Mouse (Mus musculus) intestine, embryonic 15.5 days (tissue): ENCODE results near the gene Smim8. TPM values are rescaled to one million over a fixed set of nuclear protein-coding genes. Genes with fewer than 3 reads are reported as not detected.

Source experiments
- polyA plus RNA-seq: library from polyadenylated mRNA; unstranded; fragments of >200 nt; fragmentation: Nextera tagmentation; extraction: Ambion mirVana; gene quantifications from 2 replicates; pipeline ENCODE4 v1.2.1, GENCODE M21; 2015

The Smim8 gene
- polyA plus RNA-seq, 1 experiment from 2014 or later = 49.1 TPM

Other genes with a start within 250 kb of the Smim8 start
- gene Akirin2, start 227.5 kb downstream of the Smim8 start, polyA plus RNA-seq = 43.8 and 51.3 TPM in 2 replicates
- gene Orc3, start 163.5 kb downstream of the Smim8 start, polyA plus RNA-seq = 65.7 and 78.8 TPM in 2 replicates
- 70.8 and 74.8 TPM in 2 replicates for gene Rars2, start 163.5 kb downstream of the Smim8 start, polyA plus RNA-seq
- gene Slc35a1, start 91.0 kb downstream of the Smim8 start, polyA plus RNA-seq = 61.6 and 71.4 TPM in 2 replicates
- gene Cfap206, start 48.2 kb downstream of the Smim8 start, polyA plus RNA-seq = 0.20 TPM in 1 of 2 replicates, not detected in the other
- gene Gm136, start 22.2 kb downstream of the Smim8 start, polyA plus RNA-seq = not detected in 2 replicates
- gene Zfp292, start 104.5 kb upstream of the Smim8 start, polyA plus RNA-seq = 14.9 and 16.8 TPM in 2 replicates
- not detected in 2 replicates for gene Cga, start 115.4 kb upstream of the Smim8 start, polyA plus RNA-seq